Mouse (Mus musculus) myocyte (in vitro differentiated cells): Measurements from ENCODE around the gene Stag1. TPM values are rescaled to one million over a fixed set of nuclear protein-coding genes. Genes with fewer than 3 reads are reported as not detected.
A peak's percentile ranks its signal among the peaks of the same experiment; 100 is the strongest.
"Not testable (repeated sequence)": the region's sequence is repeated elsewhere in the genome, so short reads cannot be mapped to it uniquely, and the experiment has no call there.

ENCODE experiments used
- H3K27me3 ChIP-seq: one replicate; pipeline ENCODE4 v1.6.1; 2011; ENCODE audit not compliant: control insufficient read depth, insufficient read depth, insufficient read length
- H3K36me3 ChIP-seq: one replicate; pipeline ENCODE4 v1.6.1; 2011; ENCODE audit not compliant: control insufficient read depth, insufficient read depth
- H3K4me2 ChIP-seq: one replicate; pipeline ENCODE4 v1.6.1; 2011; ENCODE audit warnings: low read depth, control low read depth
- H3K4me3 ChIP-seq: one replicate; pipeline ENCODE4 v1.5.1; 2011; ENCODE audit warnings: mild to moderate bottlenecking, control low read depth, moderate library complexity
- H3K79me2 ChIP-seq: one replicate; pipeline ENCODE4 v1.6.1; 2011; ENCODE audit not compliant: control insufficient read depth, insufficient read depth
- H3ac ChIP-seq: one replicate; pipeline ENCODE4 v1.6.1; 2011; ENCODE audit not compliant: control insufficient read depth, insufficient read length
- CEBPB ChIP-seq: IDR thresholded peaks from 2 replicates; pipeline ENCODE4 v1.6.1; 2011; ENCODE audit warnings: mild to moderate bottlenecking, moderate library complexity; ENCODE audit not compliant: poor library complexity, insufficient read depth, severe bottlenecking
- E2F4 ChIP-seq: IDR thresholded peaks from one replicate; pipeline ENCODE4 v1.6.1; 2011; ENCODE audit warnings: mild to moderate bottlenecking, control low read depth, moderate library complexity; ENCODE audit not compliant: insufficient read depth
- MAX ChIP-seq: IDR thresholded peaks from one replicate; pipeline ENCODE4 v1.6.1; 2011; ENCODE audit warnings: low read depth, mild to moderate bottlenecking, control low read depth
- MYOD1 ChIP-seq, 3 experiments: IDR thresholded peaks; one replicate each; pipeline ENCODE4 v1.6.1; 2011; ENCODE audit warnings: control low read depth in 2 of 3, low read depth in 2 of 3, mild to moderate bottlenecking in 2 of 3, moderate library complexity in 1 of 3; ENCODE audit not compliant: insufficient read length in 2 of 3, control insufficient read depth in 1 of 3
- MYOG ChIP-seq, 3 experiments: IDR thresholded peaks; one replicate each; pipeline ENCODE4 v1.6.1; 2011; ENCODE audit warnings: control low read depth in 2 of 3, low read depth in 2 of 3, mild to moderate bottlenecking in 2 of 3; ENCODE audit not compliant: insufficient read length in 2 of 3, control insufficient read depth in 1 of 3, insufficient read depth in 1 of 3
- POLR2A ChIP-seq: IDR thresholded peaks from one replicate; pipeline ENCODE4 v1.6.1; 2011; ENCODE audit warnings: low read depth, mild to moderate bottlenecking, control low read depth, moderate library complexity; ENCODE audit not compliant: insufficient read length
- POLR2AphosphoS2 ChIP-seq: IDR thresholded peaks from one replicate; pipeline ENCODE4 v1.6.1; 2011; ENCODE audit warnings: low read depth, control low read depth; ENCODE audit not compliant: insufficient read length
- REST ChIP-seq: IDR thresholded peaks from one replicate; pipeline ENCODE4 v1.6.1; 2011; ENCODE audit warnings: mild to moderate bottlenecking, control low read depth, moderate library complexity; ENCODE audit not compliant: insufficient read depth, insufficient read length
- SRF ChIP-seq: IDR thresholded peaks from one replicate; pipeline ENCODE4 v1.6.1; 2011; ENCODE audit warnings: low read depth; ENCODE audit not compliant: control insufficient read depth, insufficient read length
- TCF12 ChIP-seq: IDR thresholded peaks from one replicate; pipeline ENCODE4 v1.6.1; 2011; ENCODE audit warnings: mild to moderate bottlenecking, control low read depth; ENCODE audit not compliant: poor library complexity, insufficient read depth, severe bottlenecking
- TCF3 ChIP-seq: IDR thresholded peaks from one replicate; pipeline ENCODE4 v1.6.1; 2011; ENCODE audit warnings: low read depth, control low read depth; ENCODE audit not compliant: insufficient read length
- USF1 ChIP-seq: IDR thresholded peaks from one replicate; pipeline ENCODE4 v1.6.1; 2011; ENCODE audit warnings: low read depth, mild to moderate bottlenecking, control low read depth, moderate library complexity
- polyA plus RNA-seq: library from polyadenylated mRNA; unstranded; fragments of >200 nt; fragmentation: generic; extraction: Trizol; gene quantifications from one replicate; pipeline ENCODE4 v1.2.1, GENCODE M21; 2012; ENCODE audit warnings: missing spikeins

Gene Stag1
- polyA plus RNA-seq, 1 experiment = 5.9 TPM

- Histone ChIP-seq H3K27me3 (no peaks in the 10 kb centered on the region), H3K4me3 (no peak overlapping the region), H3K79me2 (peaks cover 97% of the 10 kb centered on the region), H3ac (no peak overlapping the region), H3K4me2 (peak overlapping the region; percentile 14), H3K36me3 (no peaks in the 10 kb centered on the region)
- TF ChIP-seq E2F4 (no peak), POLR2A (no peak), SRF (no peak), MYOG (IDR thresholded peaks at IDR 0.05; ENCODE audit: control insufficient read depth in 1 of 3, insufficient read depth in 1 of 3, insufficient read length in 2 of 3, low read depth in 2 of 3) (no peak), MYOD1 (IDR thresholded peaks at IDR 0.05; ENCODE audit: control insufficient read depth in 1 of 3, insufficient read length in 2 of 3, low read depth in 2 of 3) (no peak), POLR2AphosphoS2 (no peak), MAX (no peak), TCF12 (no peak), CEBPB (no peak), REST (no peak), TCF3 (no peak), USF1 (no peak)
Measured at GRCm38 (mm10) chr9:100689765-100690316, 92.2 kb downstream of the Stag1 start.

GRCm38 (mm10) chr9:100692239-100692638, 94.6 kb downstream of the Stag1 start:
- Histone ChIP-seq H3K27me3 (no peaks in the 10 kb centered on the region), H3K4me2 (no peak overlapping the region), H3ac (no peak overlapping the region), H3K36me3 (no peaks in the 10 kb centered on the region), H3K79me2 (peaks cover 96% of the 10 kb centered on the region), H3K4me3 (no peak overlapping the region)
- TF ChIP-seq CEBPB (no peak), MYOD1 (IDR thresholded peaks at IDR 0.05; ENCODE audit: control insufficient read depth in 1 of 3, insufficient read length in 2 of 3, low read depth in 2 of 3) (no peak), TCF3 (no peak), MYOG (IDR thresholded peaks at IDR 0.05; ENCODE audit: control insufficient read depth in 1 of 3, insufficient read depth in 1 of 3, insufficient read length in 2 of 3, low read depth in 2 of 3) (no peak), REST (no peak), POLR2A (no peak), TCF12 (no peak), SRF (no peak), MAX (no peak), E2F4 (no peak), POLR2AphosphoS2 (no peak), USF1 (no peak)

- H3K4me3 ChIP-seq = no peak overlapping the region
- TF ChIP-seq SRF (no peak), USF1 (no peak), MYOD1 (IDR thresholded peaks at IDR 0.05; ENCODE audit: control insufficient read depth in 1 of 3, insufficient read length in 2 of 3, low read depth in 2 of 3) (no peak), POLR2AphosphoS2 (no peak), REST (no peak), MYOG (IDR thresholded peaks at IDR 0.05; ENCODE audit: control insufficient read depth in 1 of 3, insufficient read depth in 1 of 3, insufficient read length in 2 of 3, low read depth in 2 of 3) (no peak), MAX (no peak), E2F4 (no peak)
Measured at GRCm38 (mm10) chr9:100696537-100696936, 98.9 kb downstream of the Stag1 start.

GRCm38 (mm10) chr9:100707644-100708043, 110.0 kb downstream of the Stag1 start:
- H3K36me3 ChIP-seq = no peaks in the 10 kb centered on the region
- no peak overlapping the region for H3K4me2 ChIP-seq
- no peak overlapping the region for H3ac ChIP-seq
- H3K4me3 ChIP-seq = no peak overlapping the region
- H3K79me2 ChIP-seq = peaks cover 49% of the 10 kb centered on the region
- H3K27me3 ChIP-seq = no peaks in the 10 kb centered on the region
- TF ChIP-seq SRF = no peak
- no peak for TF ChIP-seq MYOD1 (IDR thresholded peaks at IDR 0.05; ENCODE audit: control insufficient read depth in 1 of 3, insufficient read length in 2 of 3, low read depth in 2 of 3)
- no peak for TF ChIP-seq TCF12
- no peak for TF ChIP-seq USF1
- TF ChIP-seq TCF3 = no peak
- no peak for TF ChIP-seq CEBPB
- no peak for TF ChIP-seq E2F4

More at GRCm38 (mm10) chr9:100696537-100696936, 98.9 kb downstream of the Stag1 start:
- H3K36me3 ChIP-seq = no peaks in the 10 kb centered on the region
- H3K27me3 ChIP-seq = no peaks in the 10 kb centered on the region
- H3ac ChIP-seq = no peak overlapping the region
- H3K4me2 ChIP-seq = peak overlapping the region; percentile 36
- H3K79me2 ChIP-seq = peaks cover 90% of the 10 kb centered on the region

GRCm38 (mm10) chr9:100711665-100712064, 114.1 kb downstream of the Stag1 start:
- Histone ChIP-seq H3K4me2 (no peak overlapping the region), H3K36me3 (no peaks in the 10 kb centered on the region), H3K27me3 (no peaks in the 10 kb centered on the region), H3ac (no peak overlapping the region), H3K4me3 (no peak overlapping the region), H3K79me2 (peaks cover 28% of the 10 kb centered on the region)
- peak in 1 of 3 experiments; percentile 10 for TF ChIP-seq MYOG (IDR thresholded peaks at IDR 0.05; ENCODE audit: control insufficient read depth in 1 of 3, insufficient read depth in 1 of 3, insufficient read length in 2 of 3, low read depth in 2 of 3)
- TF ChIP-seq SRF = no peak
- TF ChIP-seq MYOD1 (IDR thresholded peaks at IDR 0.05; ENCODE audit: control insufficient read depth in 1 of 3, insufficient read length in 2 of 3, low read depth in 2 of 3) = peak; percentile 23 to 79 (median 50)

GRCm38 (mm10) chr9:100724832-100725231, 127.2 kb downstream of the Stag1 start:
- H3ac ChIP-seq, H3K36me3 ChIP-seq, H3K27me3 ChIP-seq, H3K4me3 ChIP-seq, H3K4me2 ChIP-seq: not testable (repeated sequence)
- peaks cover 65% of the 10 kb centered on the region for H3K79me2 ChIP-seq
